Mouse (Mus musculus): Measurements from ENCODE around the gene Gadd45b.

- TF ChIP-seq CTCF (IDR thresholded peaks at IDR 0.05; ENCODE audit: low read depth) (no peak), EP300 (optimal IDR thresholded peaks at IDR 0.05) (no peak)
Observed at GRCm38 (mm10) chr10:80937646-80938045, 7.8 kb downstream of the Gadd45b start.

All from stomach, postnatal 0 days (tissue).